Mouse (Mus musculus) MN1 (cell line): ENCODE data around the gene Ly6g6c.

ENCODE experiments used
- DNase-seq: peaks from one replicate; pipeline ENCODE4 v3.0.0-alpha.2; 2016; ENCODE audit warnings: low spot score

Ly6g6c gene

GRCm38 (mm10) chr17:35083929-35084497 is 18.8 kb downstream of the Ly6g6c start:
- DNase-seq, result no peak

- no peak for DNase-seq
Observed at GRCm38 (mm10) chr17:35085208-35085865, 20.1 kb downstream of the Ly6g6c start, which contains the start of gene Ly6g6f. Gene Ly6g6f, minus strand, starts transcription at chr17:35085610.

GRCm38 (mm10) chr17:35088151-35088550 is 23.0 kb downstream of the Ly6g6c start:
- no peak for DNase-seq

GRCm38 (mm10) chr17:35088825-35089644 is 23.8 kb downstream of the Ly6g6c start, which contains the start of gene Abhd16a:
Gene Abhd16a, plus strand, starts transcription at chr17:35089263.
- peak; percentile 97 for DNase-seq

DNA sequence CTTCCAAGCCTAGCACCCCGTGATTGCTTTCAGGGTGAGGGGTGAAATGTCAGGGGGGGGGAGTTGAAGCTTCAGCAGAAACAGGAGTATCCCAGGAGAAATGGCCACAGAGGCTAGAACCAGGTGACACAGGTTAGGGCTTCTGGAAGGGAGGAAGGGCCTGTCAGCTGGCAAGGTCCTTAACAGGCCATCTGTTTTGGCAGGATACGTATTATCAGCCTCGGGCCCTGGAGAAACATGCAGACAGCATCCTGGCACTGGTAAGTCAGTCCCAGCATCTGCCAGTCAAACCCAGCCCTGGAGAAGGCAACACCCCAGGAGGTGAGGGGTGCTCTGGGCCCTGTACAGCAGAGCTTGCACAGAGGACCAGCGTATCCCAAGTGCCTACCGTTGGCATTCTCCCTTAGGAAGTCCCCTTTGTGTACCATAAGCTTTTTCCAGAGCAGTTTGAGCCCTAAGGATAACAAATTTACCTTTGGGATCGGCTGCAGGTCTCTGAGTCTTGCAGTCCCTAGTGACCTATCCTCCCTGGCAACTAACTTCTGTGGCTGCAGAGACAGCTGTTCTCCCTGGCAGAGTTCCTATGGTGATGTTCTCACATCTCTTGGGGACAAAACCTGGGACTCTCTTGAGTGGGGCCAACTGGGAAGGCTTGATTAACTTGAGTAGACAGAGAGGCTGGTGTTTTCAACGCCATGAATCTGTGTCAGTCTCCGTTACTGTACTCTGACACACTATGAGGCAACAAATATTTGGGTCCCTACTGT is 25.2 kb downstream of the Ly6g6c start:
- peak; percentile 87 for DNase-seq

GRCm38 (mm10) chr17:35092403-35093198 is 27.4 kb downstream of the Ly6g6c start:
- DNase-seq, result peak; percentile 62

GRCm38 (mm10) chr17:35094475-35095365 is 29.5 kb downstream of the Ly6g6c start:
- DNase-seq, result no peak

DNA sequence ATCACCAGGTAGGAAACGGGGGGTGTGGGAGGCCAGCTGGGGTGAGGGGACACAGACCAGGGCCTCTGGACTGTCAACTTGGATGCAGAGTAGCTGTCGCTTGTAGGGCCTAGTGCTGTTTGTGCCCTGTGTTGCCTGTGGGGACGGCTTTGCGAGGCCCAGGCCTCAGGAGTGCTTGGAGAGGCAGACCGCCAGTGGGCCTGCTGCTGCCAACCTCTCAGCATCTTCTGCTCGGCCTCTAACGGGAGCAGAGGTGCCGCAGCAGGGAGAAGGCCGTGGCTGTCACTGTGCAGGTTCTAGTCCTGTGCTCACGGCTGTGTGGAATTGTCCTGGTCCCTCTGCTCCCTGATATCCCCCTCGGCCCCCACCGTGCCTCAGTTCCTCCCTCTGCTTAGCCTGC is 31.4 kb downstream of the Ly6g6c start:
- DNase-seq, result no peak

GRCm38 (mm10) chr17:35097164-35097655 is 32.0 kb downstream of the Ly6g6c start:
- no peak for DNase-seq

GRCm38 (mm10) chr17:35100196-35100765 is 35.1 kb downstream of the Ly6g6c start:
- DNase-seq, result no peak

DNA sequence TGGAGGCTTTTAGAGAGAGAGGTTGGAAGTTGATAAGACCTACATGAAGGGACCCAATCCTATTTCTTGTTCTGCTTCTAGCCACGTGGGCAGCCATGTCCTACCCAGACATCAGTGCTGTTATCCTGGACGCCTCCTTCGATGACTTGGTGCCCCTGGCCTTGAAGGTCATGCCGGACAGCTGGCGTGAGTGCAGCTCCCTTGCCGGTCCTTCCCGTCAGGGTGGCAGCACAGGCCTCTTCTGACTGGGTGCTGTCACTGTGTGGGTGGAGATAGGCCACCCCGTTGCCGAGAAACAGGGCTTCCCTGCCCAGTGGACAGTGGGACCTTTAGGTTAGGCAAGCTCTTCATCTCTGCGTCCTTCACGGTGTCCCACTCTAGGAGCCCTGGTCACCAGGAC is 36.0 kb downstream of the Ly6g6c start:
- no peak for DNase-seq

- DNase-seq, result peak; percentile 74
Observed at GRCm38 (mm10) chr17:35102299-35102698, 37.1 kb downstream of the Ly6g6c start.

- no peak for DNase-seq
Observed at GRCm38 (mm10) chr17:35103221-35103690, 38.1 kb downstream of the Ly6g6c start.

DNA sequence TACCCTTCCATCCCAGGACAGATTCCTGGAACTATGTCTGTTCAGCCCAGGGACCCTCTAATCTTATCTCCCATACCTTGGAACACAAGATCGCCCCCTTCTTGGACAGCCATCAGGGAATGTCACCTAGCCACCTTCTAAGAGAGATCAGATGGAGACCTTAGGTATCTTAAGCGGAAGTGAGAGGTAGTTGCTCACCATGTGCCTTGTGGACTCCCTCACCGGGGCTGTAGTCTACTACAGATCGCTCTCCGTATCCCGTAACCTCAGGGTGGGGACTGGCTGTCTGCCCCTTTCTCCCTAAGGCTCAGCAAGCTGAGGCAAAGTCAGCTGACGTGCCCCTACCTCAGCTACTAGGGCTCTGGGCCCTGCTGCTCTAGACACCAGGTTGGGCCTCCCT is 38.9 kb downstream of the Ly6g6c start:
- DNase-seq, result no peak

- DNase-seq, result no peak
Observed at GRCm38 (mm10) chr17:35104754-35105153, 39.6 kb downstream of the Ly6g6c start.

- no peak for DNase-seq
Observed at GRCm38 (mm10) chr17:35105740-35106389, 40.7 kb downstream of the Ly6g6c start.

- DNase-seq, result no peak
Observed at GRCm38 (mm10) chr17:35106522-35106921, 41.3 kb downstream of the Ly6g6c start.

DNA sequence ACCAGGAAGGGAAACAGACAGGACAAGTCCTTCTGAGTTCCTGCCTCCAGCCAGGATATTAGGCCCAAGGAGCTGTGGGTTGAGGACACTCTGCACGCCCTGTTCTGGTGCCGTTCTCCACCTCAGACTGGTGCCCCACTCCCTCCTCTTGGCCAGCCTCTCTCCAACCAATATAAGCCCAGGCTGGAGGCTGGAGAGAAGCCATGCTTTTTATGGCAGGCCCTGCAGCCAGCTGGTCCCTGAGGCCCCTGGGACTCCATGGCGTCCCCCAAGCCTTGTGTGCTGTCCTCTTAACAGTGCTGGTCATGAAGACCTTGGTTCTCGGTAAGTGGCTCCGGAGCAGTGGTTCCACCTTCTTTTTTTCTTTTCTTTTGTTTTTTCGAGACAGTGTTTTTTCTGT is 42.9 kb downstream of the Ly6g6c start, which contains the start of gene Ly6g5c:
Gene Ly6g5c, plus strand, starts transcription at position 183 of the 400 bp plus-strand sequence.
- DNase-seq, result no peak

DNA sequence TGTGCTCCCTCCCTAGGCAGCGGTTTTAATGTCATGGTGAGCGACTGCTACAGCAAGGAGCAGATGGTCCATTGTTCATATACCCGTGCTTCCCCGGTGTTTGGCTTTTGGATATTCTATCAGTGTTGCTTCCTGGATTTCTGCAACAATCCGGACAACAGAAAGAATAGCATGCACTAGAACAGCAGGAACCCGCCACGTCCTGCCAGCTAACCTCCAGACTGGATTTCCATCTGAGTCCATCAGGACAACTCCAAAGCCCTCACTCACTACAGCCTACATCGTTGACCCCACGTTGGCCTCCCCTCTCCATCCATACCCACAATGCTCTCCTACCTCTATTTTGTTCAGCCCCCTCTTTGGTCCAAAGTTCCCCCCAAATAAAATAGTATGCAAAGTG is 46.6 kb downstream of the Ly6g6c start:
- no peak for DNase-seq
